Comparison of ENCODE assay signal across 8 mouse cellular contexts in genomic region chr17:26676252-26676615, GRCm38 (mm10). TPM values are rescaled to one million over a fixed set of nuclear protein-coding genes. Genes with fewer than 3 reads are reported as not detected.
DNase-seq lines count a peak whose midpoint lies in the region; ATAC-seq lines count a peak whose summit lies in the region.

No protein-coding gene starts in this region.

- H3K4me1 ChIP-seq in hindbrain, embryonic 12.5 days = peaks cover 25% of the 10 kb centered on the region

- H3K9me3 ChIP-seq in hindbrain, embryonic 12.5 days (replicated peaks) = no peaks in the 10 kb centered on the region

- peak; percentile 92 for DNase-seq in MN1 (ENCODE audit: low spot score)
- DNase-seq in cerebellum, adult 9-10 months = peak; percentile 94
- DNase-seq in frontal cortex, adult 2 months (ENCODE audit: extremely low spot score in 1 of 2, low spot score in 1 of 2) = peak; percentile 74 to 91
- DNase-seq in layer of hippocampus, postnatal 14 days (ENCODE audit: low spot score in 2 of 2) = peak; percentile 88 to 89
- DNase-seq in lung, postnatal 14 days = peak; percentile 91
- DNase-seq in retina, adult 2 months (ENCODE audit: low read depth, low spot score) = peak; percentile 73
- DNase-seq in thymus, postnatal 36 days = peak; percentile 92 to 93

- peak overlapping the region; percentile 78 for H3K27ac ChIP-seq in hindbrain, embryonic 12.5 days

- peak; percentile 97 for ATAC-seq in hindbrain, embryonic 12.5 days (ENCODE audit: low FRiP score)

- H3K4me3 ChIP-seq in hindbrain, embryonic 12.5 days = peak overlapping the region; percentile 83

- H3K9ac ChIP-seq in hindbrain, embryonic 12.5 days = peak overlapping the region; percentile 76

- H3K36me3 ChIP-seq in hindbrain, embryonic 12.5 days = 0 out of 2 replicates have a peak, but pooled peaks cover 2% of the 10 kb centered on the region

- WGBS in hindbrain, embryonic 12.5 days = under 1% methylated on average over 30 of the region's 30 CpGs

- no peaks in the 10 kb centered on the region for H3K27me3 ChIP-seq in hindbrain, embryonic 12.5 days

- peak overlapping the region; percentile 72 for H3K4me2 ChIP-seq in hindbrain, embryonic 12.5 days (replicated peaks)

RNA-seq across cellular contexts. Expression of gene Atp6v0e, which starts 13.2 kb away (rescaled TPM):
- polyA plus RNA-seq in frontal cortex, adult 2 months (2012; rRNA removed) = 80.3 and 80.9 TPM in 2 replicates
- polyA plus RNA-seq in hindbrain, embryonic 12.5 days (2016; fragmentation: Nextera tagmentation; extraction: Ambion mirVana) = 108 and 111 TPM in 2 replicates
- total RNA-seq in layer of hippocampus, postnatal 14 days (2021) = 10 to 100 TPM; 53.8 to 59.3 TPM

RNA-seq across cellular contexts. Expression of gene Crebrf, which starts 39.2 kb away (rescaled TPM):
- polyA plus RNA-seq in frontal cortex, adult 2 months (2012; rRNA removed) = 16.4 and 17.6 TPM in 2 replicates
- polyA plus RNA-seq in hindbrain, embryonic 12.5 days (2016; fragmentation: Nextera tagmentation; extraction: Ambion mirVana) = 7.5 and 10.4 TPM in 2 replicates
- total RNA-seq in layer of hippocampus, postnatal 14 days (2021) = 10 to 100 TPM; 45.3 to 45.4 TPM

Comparison
In these comparisons a context has a peak if more than half of its experiments do, and no peak if none do; other contexts are left out.
1. Peak in every context shown above with its lines: DNase-seq, ATAC-seq, H3K4me3 ChIP-seq and H3K27ac ChIP-seq.